Mouse (Mus musculus): ENCODE data around the gene Slco3a1.

DNA sequence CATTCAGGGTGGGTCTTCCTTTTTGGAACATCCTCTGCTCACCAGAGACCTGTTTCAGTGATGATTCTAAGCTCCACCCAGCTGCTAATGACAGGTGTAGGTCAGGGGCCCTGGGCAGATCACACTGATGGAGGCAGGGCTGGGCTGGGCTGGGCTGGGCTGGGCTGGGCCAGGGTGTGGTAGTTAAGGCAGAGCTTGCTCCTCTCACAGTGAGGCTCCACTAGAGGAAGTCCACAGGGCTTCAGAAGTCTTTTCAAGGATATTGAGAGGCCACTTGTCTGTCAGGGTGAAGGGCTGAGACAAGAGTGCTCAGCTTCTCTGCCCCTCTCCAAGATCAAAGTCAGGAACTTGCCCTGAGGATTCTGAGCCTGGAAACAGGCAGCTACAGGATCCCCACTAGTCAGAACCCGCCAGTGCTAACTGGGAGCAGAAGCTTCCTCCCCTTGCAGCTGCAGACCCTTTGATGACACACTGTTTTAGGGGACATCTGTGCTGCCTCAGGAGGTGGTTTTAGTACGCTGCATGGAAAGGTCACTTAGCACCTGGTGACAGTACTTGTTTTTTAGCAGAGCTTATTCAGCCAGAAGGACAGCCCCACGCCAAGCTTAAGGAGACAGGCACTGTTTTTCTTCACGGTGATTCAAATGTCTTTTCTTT, 213.3 kb downstream of the Slco3a1 start:
- no peak for TF ChIP-seq CTCF (IDR thresholded peaks at IDR 0.05; ENCODE audit: low read depth)
- no peak for TF ChIP-seq EP300 (IDR thresholded peaks at IDR 0.05; ENCODE audit: low read depth)
